Mouse (Mus musculus): Measurements from ENCODE around the gene Wap.
"Not testable (repeated sequence)": the region's sequence is repeated elsewhere in the genome, so short reads cannot be mapped to it uniquely, and the experiment has no call there.

Gene Wap

DNA sequence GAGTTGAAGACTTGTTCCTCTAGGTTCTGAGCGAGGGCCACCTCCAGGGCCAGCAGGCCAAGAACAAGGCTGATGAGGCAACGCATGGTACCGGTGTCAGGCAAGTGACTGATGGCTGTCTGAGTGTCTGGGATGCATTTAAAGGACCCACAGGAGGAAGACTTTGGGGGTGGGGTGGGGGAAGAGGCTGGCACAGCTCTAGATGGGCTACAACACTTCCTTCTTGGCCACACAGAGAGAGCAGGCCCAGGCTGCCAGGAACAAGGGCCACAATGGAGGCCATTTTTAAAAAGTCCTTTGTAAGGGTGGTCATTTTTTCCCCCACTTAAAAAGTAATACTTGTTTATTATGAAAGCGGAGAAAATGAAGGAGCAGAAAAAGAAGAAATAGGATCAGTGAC, at the start of gene Wap:
Wap (minus strand) TSS at position 101 of the 400 bp plus-strand sequence.
- no peak for DNase-seq

DNA sequence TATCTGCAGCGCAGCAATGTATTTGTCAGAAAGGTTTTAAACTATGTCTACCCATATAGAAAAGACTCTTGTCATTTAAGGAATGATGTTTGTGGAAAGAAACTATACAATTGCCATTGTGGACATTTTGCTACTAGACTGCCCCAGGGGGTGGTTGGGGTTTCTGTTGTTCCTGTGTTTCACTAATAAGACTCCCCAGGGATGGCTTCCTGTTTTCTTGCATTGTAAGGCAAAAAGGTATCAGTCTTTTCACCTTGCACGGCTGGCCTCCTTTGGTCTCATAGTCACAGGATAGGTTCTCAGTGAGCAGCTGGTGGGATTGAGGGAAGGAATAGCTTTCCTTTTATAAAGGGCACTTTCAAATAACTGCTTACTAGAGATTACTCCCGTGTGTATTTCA, 46.3 kb upstream of the Wap start:
- DNase-seq: no peak

DNA sequence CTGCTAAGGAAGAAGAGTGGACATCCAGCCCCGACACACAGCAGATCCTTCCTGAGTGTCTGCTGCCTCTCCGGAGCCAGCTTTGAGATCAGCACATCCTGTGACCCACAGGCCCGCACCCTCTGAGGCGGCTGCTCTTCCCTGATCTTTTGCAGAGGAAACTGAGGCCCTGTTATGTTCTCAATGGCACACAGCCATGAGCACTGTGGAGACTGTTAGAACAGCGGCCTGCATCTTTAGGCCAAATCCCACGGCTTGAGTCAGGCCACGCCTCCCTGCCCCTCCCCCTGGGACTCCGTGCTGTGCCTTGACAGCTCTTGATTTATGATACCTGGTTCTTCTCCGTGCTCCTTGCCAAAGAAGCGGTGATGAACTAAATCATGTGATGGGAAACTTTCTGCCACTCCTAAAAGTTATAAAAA, 42.0 kb upstream of the Wap start:
- no peak for DNase-seq

DNA sequence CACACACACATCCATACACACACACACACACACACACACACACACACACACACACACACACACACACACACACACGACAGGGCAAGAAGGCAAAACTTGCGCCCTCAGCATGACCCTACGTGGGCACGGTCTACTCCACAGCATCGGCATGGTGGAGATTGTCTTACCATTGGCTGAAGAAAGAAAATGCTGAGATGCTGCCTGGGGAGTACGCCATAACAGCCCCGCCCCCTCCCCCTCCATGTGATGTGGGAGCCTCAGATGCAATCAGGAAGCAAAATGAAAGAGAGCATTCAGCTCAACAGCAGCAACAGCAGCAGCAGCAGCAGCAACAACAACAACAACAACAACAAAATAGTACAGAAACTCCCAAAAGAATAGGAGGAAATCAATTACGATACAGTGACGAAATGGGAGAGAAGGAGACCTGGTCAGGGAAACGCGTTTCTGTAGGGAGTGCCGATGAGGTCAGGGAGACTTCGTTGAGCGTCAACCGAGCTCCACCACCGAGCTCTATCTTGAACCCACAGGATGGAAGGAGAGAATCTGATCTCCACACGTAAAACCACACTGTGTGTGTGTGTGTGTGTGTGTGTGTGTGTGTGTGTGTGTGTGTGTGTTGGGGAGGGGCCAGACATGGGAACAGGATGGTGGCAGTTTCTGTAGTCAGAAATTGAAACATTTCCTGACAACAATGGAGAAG, 41.4 kb upstream of the Wap start:
- no peak for DNase-seq

DNA sequence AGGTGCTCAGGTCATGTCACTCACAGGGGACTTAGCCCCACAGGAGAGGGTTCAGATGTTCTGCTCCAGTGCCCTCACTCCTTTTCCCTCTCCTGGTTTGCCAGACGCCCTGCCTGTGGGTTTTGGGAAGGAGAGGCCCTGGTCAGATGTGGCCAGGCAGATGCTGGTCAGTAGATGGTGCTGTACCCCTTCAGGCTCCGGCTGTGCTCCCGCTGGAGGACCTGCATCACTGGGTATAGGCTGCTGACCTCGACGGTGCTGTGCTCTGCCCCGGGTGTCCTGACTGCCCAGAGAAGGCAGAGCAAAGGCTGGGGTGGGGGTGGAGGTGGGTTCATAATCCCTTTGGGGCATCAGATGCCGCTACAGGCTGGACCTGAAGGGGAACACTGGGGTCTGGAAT, 39.1 kb upstream of the Wap start:
- DNase-seq: no peak

DNA sequence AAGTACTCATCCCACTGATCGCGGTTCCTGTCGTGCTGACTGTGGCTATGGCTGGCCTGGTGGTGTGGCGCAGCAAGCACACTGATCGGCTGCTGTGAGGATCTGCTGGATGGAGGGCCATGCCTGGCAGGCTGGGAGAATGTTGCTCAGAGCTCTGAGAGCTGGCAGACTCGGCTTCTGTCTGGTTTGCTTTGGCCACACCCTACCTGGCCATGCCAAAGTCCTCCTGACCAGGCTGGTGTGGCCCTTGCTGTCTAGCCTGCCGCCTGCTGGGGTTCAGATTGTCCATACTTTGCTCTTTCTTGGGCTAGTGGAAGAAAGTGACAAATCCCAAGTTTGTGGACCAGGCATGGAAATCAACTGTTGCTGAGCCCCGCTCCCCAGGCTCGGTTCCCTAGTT, 38.2 kb upstream of the Wap start:
- DNase-seq: no peak

DNA sequence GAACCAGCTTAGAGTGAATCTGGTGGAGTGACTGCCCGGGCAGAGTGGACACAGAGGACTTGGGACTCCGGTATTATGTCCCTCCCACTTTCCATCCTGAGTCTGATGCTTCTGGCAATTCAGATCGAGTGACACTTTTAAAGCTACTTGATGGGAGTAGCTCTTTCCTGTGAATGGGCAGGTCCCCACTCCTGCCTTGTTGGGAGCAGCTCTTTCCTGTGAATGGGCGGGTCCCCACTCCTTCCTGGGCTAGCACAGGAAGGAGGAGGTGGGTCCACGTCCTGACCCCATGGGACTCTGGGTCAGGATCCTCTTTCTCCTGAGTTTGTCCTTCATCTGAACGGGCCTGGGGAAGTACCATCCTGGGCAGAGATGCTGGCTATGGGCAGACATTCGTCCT, 37.0 kb upstream of the Wap start:
- DNase-seq: no peak

DNA sequence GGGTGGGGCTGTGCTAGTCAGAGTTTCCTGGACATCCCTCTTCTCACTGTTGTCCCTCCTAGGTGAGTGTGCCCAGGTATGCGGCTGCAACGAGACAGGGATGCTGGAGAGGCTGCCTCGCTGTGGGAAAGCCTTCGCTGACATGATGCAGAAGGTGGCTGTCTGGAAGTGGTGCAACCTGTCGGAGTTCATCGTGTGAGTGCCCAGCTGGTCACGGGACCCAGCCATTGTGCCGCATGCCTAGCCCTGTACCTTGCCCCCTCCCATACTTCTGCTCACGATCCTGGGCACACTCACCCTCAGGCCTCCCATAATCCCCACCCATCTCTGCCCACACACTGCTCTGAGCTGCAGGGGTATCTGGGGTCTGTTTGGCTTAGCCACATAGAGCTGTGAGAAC, 36.3 kb upstream of the Wap start:
- DNase-seq: no peak

DNA sequence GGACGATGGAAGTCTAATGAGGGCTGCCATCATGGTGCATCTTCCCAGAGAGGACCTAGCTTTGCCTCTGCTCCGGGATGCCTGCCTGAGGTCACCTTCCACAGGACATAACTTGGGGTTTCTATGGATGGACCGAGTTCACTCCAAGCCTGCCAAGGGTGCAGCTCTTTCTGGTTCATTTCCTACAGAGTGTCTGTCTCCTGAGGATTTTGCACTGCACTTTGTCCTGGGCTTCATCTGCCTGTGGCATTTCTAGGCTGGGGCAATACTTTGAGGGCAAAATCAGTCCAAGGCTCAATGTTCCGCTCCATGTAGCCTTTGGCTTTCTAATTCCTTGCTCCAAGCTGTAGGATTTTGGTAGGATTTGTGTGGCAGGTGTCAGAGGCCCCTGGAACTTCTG, 32.4 kb upstream of the Wap start:
- DNase-seq: no peak

DNA sequence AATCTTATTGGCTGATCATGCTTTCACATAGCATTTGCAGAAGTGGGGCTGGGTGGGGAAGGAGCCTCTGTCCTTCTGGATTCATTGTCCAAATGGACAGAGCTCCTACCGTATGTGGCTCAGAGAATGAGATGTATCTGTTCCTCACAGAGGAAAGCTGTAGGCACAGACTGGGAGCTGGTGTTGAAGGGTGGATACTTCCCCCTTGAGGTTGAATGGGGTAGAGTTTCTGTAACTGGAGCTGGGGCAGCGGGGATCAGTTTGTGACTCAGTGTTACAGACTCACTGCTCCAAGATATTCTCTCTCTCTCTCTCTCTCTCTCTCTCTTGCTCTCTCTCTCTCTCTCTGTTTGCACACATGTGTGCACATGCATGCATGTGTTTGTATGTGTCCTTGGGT, 31.6 kb upstream of the Wap start:
- DNase-seq: no peak

DNA sequence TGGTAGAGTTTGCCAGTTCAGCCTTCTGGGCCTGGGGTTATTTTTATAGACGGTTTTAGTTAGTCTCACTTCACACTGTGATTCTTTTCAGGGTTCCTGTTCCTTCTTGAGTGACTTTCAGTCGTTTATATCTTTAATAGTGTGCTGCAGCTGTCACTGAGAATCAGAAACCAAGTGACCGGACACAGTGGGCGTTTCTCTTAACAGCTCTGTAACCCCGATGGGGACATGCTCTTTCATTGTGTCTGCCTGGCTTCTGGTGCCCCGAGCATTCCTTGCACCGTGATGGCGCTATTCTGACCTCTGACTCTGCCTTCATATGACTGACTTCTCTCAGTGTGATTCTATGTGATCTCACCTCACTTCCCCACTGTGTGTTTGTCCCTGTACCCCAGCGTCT, 30.6 kb upstream of the Wap start:
- DNase-seq: no peak

DNA sequence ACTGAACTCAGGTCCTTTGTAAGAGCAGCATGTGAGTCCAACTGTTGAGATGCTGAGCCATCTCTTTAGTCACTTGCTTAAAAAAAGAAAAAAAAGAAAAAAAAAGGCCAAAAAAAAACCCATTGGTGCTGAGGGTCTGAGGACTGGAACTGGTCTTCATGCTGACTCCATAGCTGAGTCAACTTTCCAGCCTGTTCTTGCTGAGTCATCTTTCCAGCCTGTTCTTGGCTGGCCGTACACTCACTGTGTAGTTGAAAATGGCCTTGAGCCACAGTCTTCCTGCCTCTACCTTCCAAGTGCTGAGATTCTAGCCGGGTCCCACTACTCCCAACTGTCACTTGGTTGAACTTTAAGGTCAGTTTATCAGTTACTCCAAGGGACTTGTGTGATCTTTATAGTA, 28.2 kb upstream of the Wap start:
- DNase-seq: no peak

DNA sequence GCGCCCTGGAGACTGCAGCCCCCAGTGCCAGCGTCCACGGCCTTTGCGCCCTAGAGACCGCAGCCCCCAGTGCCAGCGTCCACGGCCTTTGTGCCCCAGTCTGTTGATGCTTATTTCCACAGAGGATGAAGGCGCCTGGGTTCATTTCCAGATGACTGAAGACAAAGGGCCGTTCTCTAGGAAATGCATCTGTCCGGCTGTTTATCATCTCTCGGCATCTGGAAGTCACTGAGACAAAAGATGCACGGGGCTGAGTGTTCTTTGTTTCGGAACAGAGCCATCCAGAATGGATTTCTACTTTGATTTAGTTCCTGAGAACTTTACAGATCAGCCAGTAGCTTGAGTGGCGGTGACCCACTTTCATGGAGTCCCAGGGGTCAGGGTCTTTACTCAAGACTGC, 22.8 kb upstream of the Wap start:
- no peak for DNase-seq

DNA sequence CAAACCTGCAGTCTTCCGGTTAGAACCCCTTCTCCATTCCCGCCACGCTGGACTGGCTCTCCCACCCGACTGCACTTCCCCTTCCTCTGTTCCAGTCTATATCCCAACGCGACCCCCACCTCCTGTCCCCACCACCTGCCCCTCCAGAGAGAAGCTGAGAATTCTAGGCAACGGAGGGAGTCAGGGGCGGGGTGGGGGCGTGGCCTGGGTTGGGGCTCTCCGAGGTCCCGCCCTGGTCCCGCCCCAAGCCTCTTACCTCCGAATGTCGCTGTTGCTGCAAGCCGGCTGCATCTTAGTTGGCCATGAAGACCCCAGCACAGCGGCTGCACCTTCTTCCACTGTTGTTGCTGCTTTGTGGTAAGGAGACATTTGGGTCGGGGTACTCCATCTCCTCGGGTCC, 19.8 kb upstream of the Wap start, which contains the start of gene Ramp3:
Ramp3 (plus strand) TSS at position 251 of the 400 bp plus-strand sequence.
- DNase-seq: peak; percentile 65

DNA sequence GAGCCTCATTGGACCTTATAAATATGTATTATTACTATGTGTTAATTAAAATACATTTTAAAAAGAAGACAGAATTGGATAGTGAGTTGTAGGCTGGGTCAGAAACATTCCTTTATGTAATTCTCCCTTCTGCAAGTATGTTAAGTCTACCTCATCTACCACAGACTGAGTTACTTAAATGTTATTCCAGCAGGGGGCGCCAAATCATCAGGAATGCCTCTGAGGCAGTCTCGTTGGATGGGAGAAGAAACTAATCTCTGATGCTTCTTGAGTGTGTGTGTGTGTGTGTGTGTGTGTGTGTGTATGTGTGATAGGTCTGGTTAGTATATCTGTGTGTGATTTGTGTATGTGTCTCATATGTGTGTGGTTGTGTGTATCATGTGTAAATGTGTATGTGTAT, 16.5 kb upstream of the Wap start:
- peak; percentile 81 for DNase-seq

DNA sequence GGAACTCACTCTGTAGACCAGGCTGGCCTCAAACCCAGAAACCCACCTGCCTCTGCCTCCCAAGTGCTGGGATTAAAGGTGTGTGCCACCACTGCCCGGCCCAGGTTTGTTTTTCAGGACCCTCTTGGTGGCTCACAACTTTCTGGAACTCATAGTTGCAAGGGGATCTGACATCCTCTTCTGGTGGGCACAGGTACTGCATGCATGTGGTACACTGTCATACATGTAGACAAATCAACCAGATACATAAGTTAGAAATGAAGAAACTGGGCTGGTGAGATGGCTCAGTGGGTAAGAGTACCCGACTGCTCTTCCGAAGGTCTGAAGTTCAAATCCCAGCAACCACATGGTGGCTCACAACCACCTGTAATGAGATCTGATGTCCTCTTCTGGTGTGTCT, 14.5 kb upstream of the Wap start:
- DNase-seq: not testable (repeated sequence)

DNA sequence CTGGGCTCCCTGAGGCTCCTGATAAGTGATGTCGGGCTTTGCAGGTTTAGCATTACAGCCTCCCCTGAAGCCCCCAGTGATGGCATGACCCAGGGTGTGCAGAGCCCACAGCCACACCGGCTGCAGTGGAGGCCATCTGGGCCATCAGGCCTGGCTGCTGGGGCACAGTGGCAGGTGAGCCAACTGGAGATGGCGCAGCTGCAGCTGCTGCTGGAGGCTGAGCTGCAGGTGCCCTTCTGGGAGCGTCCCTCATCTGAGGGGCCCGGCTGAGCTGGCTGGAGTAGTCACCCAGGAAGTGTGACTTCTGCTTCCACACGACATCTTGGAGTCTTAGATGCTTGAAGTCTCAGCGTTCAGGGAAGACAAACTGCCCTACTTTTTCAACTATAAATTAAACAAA, 12.1 kb upstream of the Wap start:
- DNase-seq: no peak

DNA sequence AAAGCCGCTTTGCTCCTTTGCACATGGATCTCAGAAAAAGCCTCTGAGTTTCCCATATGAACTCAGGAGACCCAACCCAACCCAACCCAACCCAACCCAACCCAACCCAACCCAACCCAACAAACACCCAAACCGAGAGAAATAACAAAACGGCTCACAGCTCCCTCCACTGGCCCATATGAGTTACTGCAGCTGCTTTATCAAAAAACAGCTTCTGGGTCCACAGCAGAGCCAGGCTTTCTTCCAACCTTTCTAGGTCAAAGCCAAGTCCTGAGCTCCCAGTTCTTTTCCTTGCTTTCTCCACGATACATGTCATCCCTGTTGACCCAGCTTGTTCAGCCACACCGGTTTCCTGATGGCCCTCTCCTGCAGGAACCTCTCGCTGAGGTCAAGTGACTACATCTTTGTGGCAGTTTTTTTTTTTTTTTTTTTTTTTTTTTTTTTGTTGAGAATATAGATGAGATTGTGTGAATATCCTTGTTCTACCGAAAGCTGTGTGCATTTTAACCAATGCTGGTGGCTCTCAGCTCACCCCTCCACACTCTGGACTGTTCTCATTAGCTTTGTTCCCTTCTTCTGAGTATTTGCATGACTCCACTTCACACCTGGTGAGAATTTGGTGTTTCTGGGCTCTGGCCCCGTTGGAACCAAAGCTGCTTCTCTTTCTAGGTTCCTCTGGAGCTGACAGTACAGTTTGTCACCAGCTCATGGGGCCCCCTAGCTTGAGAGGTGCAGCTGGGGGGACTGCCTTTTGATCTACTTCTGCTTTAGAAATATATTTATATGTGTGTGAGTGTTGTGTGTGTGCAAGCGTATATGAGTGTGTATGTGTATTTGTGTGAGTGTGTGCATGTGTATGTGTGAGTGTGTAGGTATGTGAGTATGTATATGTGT, 9.6 kb upstream of the Wap start:
- DNase-seq: no peak

DNA sequence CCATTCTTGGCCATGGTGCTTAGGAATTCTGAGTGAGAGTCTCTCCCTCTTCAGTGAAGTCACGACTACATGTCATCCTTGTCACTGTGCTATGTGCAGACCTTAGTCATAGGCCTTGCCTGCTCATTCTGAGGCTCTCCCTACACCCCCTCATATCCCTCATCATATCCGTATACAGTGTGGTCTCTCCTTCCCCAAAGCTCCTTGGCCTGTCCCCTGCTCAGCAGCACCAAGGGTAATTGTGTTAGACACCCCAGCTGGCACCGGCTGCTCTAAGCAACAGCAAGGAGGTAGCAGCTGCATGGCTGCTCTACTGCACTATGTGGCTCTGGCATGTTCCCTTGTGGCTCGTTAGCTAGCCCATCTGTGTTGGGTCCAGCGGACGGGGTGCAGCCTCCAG, 6.1 kb upstream of the Wap start:
- no peak for DNase-seq

DNA sequence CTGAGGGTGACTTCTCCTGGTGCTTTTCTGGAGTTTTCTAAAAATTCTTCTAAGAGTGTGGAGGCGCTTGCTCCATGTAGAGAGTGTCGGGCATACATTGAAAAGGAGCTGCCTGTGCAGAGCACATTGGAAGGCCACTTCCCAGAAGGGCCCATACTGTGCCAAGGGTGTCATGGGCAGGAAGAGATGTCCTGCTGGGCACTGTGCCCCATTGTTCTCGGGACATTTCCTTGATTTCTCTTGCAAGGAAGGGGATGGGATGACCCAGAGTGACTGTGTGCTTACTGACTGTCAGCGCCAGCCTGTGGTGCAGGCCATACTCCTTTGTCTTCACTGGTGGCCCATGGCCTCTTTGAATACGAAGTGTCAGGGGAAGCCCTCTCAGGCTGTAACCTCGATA, 635 bp upstream of the Wap start:
- no peak for DNase-seq

DNA sequence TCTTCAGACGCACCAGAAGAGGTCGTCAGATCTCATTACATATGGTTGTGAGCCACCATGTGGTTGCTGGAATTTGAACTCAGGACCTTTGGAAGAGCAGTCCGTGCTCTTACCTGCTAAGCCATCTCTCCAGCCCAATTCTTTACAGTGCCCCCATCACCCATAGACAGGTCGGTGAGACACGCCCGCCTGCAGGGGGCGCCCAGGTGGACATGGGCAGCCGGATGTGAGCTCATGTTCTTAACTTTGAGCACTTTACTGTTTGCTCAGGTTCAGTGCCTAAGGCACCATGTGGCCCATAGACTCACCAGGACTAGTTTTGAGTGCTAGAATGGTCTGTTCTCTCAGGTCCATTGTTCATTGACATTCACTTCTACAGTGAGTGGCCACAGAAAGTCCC, 2.3 kb downstream of the Wap start:
- DNase-seq: no peak

DNA sequence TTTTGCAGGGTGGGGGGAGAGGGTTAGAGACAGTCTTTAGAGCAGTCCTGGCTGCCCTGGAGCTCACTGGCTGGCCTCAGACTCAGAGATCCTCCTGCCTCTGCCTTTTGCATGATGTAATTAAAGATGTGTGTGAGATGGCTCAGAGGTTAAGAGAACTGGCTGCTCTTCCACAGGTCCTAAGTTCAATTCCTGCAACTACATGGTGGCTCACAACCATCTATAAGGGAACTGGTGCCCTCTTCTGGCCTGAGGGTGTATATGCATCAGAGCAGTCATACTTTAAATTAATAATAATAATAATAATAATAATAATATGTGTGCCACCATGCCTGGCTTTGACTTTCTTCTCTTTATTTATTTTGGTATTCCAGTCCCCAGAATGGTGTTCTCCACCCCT, 8.8 kb downstream of the Wap start:
- no peak for DNase-seq

DNA sequence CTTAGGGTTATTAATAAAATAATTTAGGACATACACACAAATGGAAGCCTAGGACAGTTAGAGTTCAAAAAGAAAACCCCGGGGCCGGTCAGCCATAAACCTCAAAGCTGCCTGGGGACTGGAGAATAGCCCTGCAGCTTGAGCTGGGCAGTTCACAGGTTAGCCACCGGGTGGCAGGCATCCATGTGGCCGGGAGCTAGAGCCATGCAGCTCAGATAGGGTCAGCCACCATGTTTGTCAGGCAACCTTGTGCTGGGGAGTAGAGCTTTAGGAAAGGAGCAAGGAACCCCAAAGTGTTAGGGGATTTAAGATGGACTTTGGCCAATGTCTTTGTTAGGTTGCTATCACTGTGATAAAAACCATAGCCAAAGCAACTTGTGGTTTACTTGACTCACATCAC, 9.9 kb downstream of the Wap start:
- DNase-seq: peak; percentile 51

DNA sequence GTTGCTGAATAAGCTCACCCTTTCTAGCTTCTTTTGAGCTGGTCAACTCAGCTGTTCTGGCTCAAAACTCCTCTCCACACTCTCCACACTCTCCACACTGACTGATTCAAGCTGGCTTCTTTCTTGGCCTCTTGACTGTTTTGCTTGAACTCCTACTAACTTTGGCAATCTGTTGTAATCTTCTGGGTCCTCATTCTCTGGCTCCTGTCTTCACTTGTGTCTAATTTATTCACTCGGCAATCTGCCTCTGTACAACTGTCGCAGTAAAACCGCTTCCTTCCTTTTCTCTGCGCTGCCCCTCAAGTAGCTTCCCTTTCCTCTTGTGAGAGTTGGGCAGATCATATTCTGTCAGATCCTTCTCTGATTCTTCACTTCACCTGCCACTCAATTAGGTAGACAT, 10.7 kb downstream of the Wap start:
- no peak for DNase-seq

DNA sequence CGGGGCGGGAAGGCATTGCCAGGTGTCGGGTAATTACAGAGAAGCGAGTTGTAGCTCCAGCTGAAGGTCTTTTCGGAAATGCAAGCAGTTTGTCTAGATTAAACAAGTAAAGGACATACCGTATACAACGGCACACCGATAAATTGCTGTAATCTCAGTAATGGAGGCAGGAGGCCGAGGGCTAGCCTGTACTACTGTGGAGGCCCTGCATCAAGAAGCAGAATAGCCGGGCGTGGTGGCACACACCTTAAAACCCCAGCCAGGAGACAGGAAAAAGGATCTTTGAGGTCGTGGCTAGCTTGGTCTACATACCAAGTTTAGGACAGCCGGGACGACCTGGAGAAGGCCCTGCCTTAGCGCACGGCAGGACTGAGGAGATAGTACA, 12.1 kb downstream of the Wap start:
- DNase-seq: no peak

Data from cerebellum, adult 9-11 months (tissue).